Mouse (Mus musculus): ENCODE results near the gene Tas2r136.

The Tas2r136 gene

GRCm38 (mm10) chr6:132778062-132778461 lies at the start of gene Tas2r136:
TSS of gene Tas2r136 (minus strand) at chr6:132778162.
- no peak for DNase-seq

DNA sequence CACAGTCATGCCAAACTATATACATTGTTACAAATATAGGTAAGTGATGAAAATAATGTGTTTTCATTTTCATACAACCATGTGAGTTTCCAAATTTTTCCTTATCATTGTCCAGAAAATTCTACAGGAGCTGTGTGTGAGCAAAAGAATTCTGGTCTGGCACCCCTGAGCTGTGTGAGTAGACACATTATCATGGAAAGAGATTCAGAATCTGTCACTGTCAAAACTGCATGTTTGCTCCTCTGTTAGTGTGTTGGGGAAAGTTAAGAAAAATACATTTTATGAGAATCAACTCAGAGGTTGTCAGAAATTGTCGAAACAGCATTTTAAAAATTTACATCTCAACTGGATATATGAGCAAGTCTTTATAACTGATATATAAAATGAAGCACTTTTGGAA lies 24.6 kb upstream of the Tas2r136 start, which contains the start of gene Tas2r117:
Gene Tas2r117, plus strand, starts transcription at position 301 of the 400 bp plus-strand sequence.
- no peak for DNase-seq

DNA sequence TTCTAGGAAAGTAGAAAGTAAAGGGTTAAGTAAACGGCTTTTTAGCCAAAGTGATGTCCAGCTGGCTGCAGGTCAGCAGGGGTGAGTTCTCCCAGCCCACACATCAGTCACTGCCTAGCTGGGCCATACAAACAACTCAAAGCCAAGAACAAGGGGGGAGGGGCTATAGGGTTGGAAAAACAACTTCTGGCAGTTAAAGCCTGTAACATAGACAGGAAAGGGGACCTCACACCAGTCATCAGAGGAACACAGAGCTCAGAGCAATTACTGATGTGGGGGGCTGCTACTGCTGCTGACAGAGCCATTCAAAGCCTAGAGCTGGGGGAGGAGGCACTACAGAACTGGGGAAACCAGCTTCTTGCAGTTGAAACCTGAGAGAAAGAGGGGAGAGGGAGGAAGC lies 17.4 kb upstream of the Tas2r136 start:
- DNase-seq = no peak

- no peak for DNase-seq
These were observed 16.1 kb downstream of the Tas2r136 start, which contains the start of gene Tas2r102 for GRCm38 (mm10) chr6:132761831-132762230. TSS of gene Tas2r102 (plus strand) at chr6:132762131.

- no peak for DNase-seq
These were observed 23.5 kb downstream of the Tas2r136 start, which contains the start of gene Tas2r124 for GRCm38 (mm10) chr6:132754430-132754829. TSS of gene Tas2r124 (plus strand) at chr6:132754730.

DNA sequence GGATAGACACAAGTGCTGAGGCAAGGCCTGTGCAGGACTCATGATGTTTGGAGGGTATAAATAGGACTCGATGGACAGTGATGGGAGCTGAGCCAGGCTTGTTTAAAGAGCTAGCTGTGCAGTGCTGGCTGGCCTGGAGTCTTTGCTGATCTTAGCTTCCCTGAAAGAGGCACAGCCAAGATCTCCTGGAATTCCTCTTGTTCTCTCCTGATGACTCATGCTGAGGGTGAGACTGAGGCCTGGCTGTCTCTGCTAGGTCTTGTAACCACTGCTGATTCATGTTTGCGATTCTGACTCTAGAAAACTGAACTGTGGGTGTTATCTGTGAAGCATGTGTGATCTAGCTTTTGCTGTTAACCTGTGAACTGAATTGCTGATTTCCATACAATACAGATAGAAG lies 27.8 kb downstream of the Tas2r136 start:
- no peak for DNase-seq

DNA sequence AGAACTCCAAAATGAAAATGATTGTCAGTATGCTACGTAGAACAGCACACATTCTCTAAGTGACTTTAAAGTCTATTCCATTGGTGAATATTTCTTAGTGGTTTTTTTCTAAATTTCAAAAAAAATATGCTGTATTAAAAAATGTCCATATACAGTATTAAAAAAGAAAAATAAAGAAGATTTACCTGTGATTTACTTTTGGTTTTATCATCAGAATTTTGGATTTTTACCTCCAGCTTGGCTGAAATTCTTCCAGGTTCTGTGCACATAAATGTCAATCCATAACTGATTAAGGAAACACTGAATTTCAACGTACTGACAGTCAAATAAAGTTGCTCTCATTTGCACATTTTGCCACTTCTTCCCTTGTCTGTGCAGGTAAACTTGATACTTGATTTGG lies 40.0 kb downstream of the Tas2r136 start, which contains the start of gene Tas2r115:
Gene Tas2r115, minus strand, starts transcription at position 101 of the 400 bp plus-strand sequence.
- DNase-seq = no peak
